Mouse (Mus musculus) spleen, postnatal 10 days (tissue): ENCODE results near the gene Gm37240.

ENCODE experiments used
- DNase-seq, 2 experiments: peaks; one replicate each; pipeline ENCODE4 v3.0.0; 2021 to 2022; ENCODE audit warnings: low spot score in 2 of 2

The Gm37240 gene

GRCm38 (mm10) chr3:84710723-84711122, 1176.6 kb downstream of the Gm37240 start:
- DNase-seq: no peak

- DNase-seq: no peak
Measured at GRCm38 (mm10) chr3:84709967-84710366, 1177.4 kb downstream of the Gm37240 start.

GRCm38 (mm10) chr3:84709100-84709499, 1178.2 kb downstream of the Gm37240 start:
- no peak for DNase-seq

GRCm38 (mm10) chr3:84708469-84708868, 1178.8 kb downstream of the Gm37240 start:
- DNase-seq: no peak

GRCm38 (mm10) chr3:84705224-84705623, 1182.1 kb downstream of the Gm37240 start:
- DNase-seq: no peak

- no peak for DNase-seq
Measured at GRCm38 (mm10) chr3:84703083-84703810, 1184.1 kb downstream of the Gm37240 start.

- DNase-seq: no peak
Measured at GRCm38 (mm10) chr3:84701964-84702363, 1185.4 kb downstream of the Gm37240 start.

- DNase-seq: no peak
Measured at GRCm38 (mm10) chr3:84701509-84701908, 1185.8 kb downstream of the Gm37240 start.

GRCm38 (mm10) chr3:84696428-84696917, 1190.8 kb downstream of the Gm37240 start:
- no peak for DNase-seq

- DNase-seq: no peak
Measured at GRCm38 (mm10) chr3:84695867-84696361, 1191.4 kb downstream of the Gm37240 start.

GRCm38 (mm10) chr3:84695418-84695817, 1191.9 kb downstream of the Gm37240 start:
- DNase-seq: no peak

- DNase-seq: no peak
Measured at GRCm38 (mm10) chr3:84693886-84694285, 1193.4 kb downstream of the Gm37240 start.

- no peak for DNase-seq
Measured at GRCm38 (mm10) chr3:84692647-84693199, 1194.6 kb downstream of the Gm37240 start.

GRCm38 (mm10) chr3:84690091-84690771, 1197.1 kb downstream of the Gm37240 start:
- DNase-seq: no peak

GRCm38 (mm10) chr3:84689656-84690055, 1197.7 kb downstream of the Gm37240 start:
- DNase-seq: no peak

GRCm38 (mm10) chr3:84688176-84688575, 1199.1 kb downstream of the Gm37240 start:
- no peak for DNase-seq

GRCm38 (mm10) chr3:84687488-84687846, 1199.9 kb downstream of the Gm37240 start:
- DNase-seq: no peak

GRCm38 (mm10) chr3:84686799-84687487, 1200.4 kb downstream of the Gm37240 start:
- DNase-seq: no peak

- no peak for DNase-seq
Measured at GRCm38 (mm10) chr3:84686294-84686672, 1201.0 kb downstream of the Gm37240 start.

- DNase-seq: no peak
Measured at GRCm38 (mm10) chr3:84685662-84686293, 1201.5 kb downstream of the Gm37240 start.

- DNase-seq: no peak
Measured at GRCm38 (mm10) chr3:84683788-84684187, 1203.5 kb downstream of the Gm37240 start.

GRCm38 (mm10) chr3:84681699-84682098, 1205.6 kb downstream of the Gm37240 start:
- DNase-seq: peak in 1 of 2 experiments; percentile 39
